Mouse (Mus musculus) embryo, embryonic 11.5 days (tissue): ENCODE measurements at regions not wholly inside any gene's neighbourhood (a gene's known extent, or its start where the extent isn't known, plus 50 kb on each side); places are given as distances from the start of the nearest gene placed in this dataset.
A peak's percentile ranks its signal among the peaks of the same experiment; 100 is the strongest.

Experiments
- DNase-seq: peaks from one replicate; pipeline ENCODE4 v3.0.0-alpha.2; 2012; ENCODE audit warnings: low read depth, low spot score

DNA sequence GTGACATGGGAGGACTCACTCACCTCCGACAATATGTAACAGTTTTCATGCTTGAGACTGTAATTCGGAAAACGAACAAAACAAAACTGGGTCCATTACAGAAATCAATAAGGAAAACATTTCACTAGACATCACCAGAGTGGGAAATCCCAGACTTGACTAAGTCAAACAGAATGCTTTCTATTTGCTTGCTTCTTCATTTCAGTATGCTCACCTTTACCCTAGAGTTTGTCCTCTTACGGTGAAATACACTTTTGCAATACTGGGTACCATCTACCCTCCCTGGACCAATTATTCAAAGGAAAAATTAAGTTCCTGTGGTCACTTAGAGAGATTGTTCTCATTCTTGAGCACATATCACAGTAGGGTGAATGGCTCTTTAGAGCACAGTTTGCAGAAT, 613.4 kb upstream of the 4930412O13Rik start:
- DNase-seq, result no peak

DNA sequence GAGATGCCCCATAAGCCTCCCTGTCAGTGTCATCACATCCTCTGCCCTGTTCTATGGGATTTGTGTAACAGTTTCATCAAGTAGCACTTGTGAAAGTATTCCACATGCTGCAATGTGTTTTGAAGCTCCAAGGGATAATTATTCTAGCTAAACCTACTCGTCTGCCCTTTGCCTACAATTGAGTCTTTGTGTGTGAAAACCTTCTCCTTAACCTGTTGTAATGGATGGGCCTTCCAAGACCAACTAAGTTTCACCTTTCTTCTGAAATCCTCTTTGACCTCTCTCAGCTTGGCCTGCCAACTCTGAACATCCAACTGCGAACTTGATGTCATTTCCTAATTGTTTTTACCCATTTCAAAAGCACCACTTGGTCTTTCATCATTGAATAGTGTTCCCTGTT, 597.6 kb upstream of the 4930412O13Rik start:
- no peak for DNase-seq

GRCm38 (mm10) chr2:9285800-9286199, 595.3 kb upstream of the 4930412O13Rik start:
- no peak for DNase-seq

DNA sequence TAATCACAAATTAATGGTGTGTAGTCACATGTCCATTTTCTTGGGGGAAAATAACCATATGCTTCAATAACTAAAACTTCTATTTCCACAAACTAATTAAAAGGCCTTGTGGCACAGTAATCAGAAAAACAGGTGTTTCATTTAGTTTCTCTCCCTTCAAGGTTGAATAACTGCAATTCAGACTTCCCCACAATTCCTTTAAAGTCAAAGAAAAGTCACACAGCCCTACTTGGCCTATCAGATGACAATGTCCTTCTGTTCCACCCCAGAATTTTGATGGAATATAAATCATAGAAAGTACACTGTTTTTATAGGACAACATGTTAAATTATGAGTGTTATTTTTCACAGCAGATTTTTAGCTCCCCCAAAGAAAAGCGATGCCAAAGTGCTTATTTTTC, 594.0 kb upstream of the 4930412O13Rik start:
- no peak for DNase-seq

DNA sequence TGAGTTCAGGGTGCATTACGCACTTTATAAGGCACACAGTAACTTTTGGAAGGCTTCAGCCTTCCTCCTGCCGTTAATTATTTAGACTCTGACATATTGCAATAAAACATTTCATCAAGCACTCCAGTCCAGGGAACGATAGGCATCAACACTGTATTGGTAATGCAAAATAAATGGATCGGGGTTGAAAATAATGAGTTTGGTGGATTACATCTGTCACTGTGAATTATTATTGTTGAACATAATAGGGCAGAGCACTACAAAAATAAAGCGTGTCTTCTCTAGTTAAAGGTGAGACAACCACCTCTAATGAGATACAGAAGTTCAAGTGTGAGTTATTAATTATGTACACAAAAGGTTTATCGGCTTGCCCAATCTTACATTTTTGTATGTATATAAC, 593.4 kb upstream of the 4930412O13Rik start:
- DNase-seq, result no peak

- no peak for DNase-seq
Observed at GRCm38 (mm10) chr2:9331630-9332352, 549.3 kb upstream of the 4930412O13Rik start.

- DNase-seq, result no peak
Observed at GRCm38 (mm10) chr2:9348982-9349381, 532.1 kb upstream of the 4930412O13Rik start.

DNA sequence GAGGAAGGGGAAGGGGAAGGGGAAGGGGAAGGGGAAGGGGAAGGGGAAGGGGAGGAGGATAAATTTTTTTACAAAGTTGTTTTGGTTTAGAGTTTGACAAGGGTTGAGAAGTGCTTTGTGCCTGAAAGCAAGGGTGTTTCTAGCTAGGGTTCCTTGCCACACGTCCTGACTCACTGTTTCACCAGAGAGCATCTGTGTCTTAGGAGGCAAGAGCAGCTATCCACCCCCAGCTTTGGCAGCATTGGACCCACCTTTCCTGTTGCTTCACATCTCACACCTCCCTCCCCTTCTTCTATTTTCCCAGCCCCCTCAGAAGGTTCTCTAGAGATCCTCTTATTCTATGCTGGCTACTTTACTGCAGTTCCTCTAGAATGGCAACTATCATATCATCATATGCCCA, 531.1 kb upstream of the 4930412O13Rik start:
- DNase-seq, result no peak

- no peak for DNase-seq
Observed at GRCm38 (mm10) chr2:9352190-9352589, 528.9 kb upstream of the 4930412O13Rik start.

DNA sequence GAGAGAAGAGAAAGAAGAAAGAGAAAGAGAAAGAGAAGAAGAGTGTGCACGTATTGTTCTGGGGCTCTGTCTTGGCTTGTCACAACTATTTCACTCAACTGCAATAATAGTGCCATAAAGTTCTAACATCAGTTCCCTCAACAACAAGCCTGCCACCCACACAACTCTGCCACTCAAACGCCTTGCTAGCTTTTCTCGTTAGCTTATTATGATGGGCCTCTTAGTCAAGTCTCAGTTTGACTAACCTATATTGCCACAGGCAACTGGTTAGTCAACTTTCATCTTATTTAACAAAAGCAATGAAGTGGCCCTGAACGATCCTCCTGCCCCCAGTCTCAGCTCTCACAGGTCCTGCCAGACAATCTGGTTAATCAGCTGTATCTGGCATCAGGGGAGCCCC, 521.0 kb upstream of the 4930412O13Rik start:
- DNase-seq, result no peak

DNA sequence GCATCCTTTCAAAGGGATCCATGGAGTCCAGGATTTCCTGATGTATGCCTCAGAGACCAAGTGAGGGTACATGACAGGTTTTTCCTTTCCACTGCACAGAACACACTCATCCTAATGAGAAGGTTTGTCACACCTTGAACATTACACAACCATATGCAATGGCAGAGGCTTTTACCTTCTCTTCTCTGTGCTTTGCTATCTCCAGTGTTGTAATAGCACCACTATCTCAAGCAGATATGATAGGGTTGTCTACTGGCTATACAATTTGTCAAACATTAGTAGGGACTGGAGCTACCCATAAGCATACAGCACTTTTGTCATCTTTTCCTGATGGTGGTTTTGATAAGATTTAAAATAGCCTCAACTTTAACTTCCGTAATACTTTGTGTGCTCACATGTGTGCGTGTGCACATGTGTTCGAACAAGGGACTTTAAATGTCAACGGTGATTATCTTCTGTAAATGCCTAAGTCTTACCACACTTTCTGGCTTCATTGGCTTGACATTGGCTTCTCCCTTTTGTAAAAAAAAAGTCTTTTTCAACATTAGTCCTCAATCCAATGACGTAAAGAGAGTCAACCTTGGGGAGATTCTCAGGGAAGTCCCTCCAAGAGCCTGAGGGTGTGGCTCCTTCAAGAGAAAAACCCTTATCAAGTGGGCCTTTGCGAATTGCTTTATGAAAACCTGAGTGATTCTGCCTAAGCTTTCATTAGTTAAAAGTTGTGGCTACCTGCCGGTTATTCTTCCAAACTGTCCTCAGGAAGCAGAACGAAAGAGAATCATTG, 513.1 kb upstream of the 4930412O13Rik start:
- no peak for DNase-seq

DNA sequence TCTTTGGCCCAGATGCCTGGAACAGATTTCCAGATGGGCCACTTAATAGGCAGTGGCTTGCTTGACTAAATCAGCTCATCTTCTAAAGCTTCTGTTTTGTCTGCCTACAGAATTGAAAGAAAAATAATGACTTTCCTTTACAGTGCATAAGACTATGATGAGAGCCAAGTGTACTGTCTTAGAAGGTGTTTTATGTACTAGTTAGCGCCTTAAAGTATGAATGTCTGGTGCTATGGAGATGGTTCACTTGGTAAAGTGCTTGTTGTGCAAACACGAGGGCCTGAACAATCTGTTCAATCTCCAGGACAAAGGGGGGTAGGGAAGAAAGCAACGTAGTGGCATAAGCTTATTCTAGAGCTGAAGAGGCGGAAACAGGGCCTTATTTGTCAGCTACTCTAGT, 511.5 kb upstream of the 4930412O13Rik start:
- no peak for DNase-seq

DNA sequence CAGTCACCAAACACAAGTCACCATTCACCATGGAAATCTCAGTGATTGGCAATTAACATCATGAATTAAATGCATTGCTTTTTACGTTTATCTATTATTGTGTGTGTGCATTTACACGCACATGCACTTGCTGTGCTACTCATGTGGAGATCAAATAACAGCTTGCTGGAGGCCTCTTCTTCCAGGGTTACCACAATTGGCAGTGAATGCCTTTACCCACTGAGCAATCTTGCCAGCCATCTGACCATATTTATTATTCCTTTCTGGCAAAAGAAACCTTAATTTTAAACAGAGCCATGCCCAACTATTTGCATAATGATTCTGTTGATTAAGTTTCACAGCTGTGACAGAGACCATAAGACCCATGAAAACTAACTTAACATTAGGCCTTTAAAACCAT, 494.5 kb upstream of the 4930412O13Rik start:
- no peak for DNase-seq

GRCm38 (mm10) chr2:9388058-9388457, 493.0 kb upstream of the 4930412O13Rik start:
- no peak for DNase-seq

DNA sequence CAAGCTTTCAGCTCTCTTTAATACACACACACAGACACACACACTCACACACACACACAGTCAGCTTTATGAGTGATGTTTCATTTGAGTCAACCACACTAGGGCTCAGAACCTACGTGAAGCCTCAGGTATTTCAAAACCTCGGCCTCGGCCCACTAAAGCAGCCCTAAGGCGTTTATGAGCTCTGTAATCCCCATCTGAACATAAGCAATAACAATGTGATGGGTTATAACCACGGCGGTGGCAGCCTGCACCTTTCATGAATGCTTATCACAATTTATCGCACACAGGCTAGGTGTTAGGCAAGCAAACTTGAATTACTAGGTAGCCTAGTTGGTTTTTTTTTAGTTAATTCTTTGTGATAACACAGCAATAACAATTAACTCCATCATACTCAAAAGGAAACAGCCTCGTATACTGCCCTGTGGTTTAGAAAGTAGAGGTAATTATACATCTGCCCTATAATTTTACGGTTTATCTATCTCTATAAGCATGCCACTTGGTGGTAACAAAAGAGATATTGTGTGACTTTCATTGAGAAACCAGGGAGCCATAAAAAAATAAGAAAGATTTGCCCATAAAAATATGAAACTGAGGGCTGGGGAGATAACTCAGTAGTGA, 485.6 kb upstream of the 4930412O13Rik start:
- no peak for DNase-seq

- no peak for DNase-seq
Observed at GRCm38 (mm10) chr2:9401461-9401860, 479.6 kb upstream of the 4930412O13Rik start.

DNA sequence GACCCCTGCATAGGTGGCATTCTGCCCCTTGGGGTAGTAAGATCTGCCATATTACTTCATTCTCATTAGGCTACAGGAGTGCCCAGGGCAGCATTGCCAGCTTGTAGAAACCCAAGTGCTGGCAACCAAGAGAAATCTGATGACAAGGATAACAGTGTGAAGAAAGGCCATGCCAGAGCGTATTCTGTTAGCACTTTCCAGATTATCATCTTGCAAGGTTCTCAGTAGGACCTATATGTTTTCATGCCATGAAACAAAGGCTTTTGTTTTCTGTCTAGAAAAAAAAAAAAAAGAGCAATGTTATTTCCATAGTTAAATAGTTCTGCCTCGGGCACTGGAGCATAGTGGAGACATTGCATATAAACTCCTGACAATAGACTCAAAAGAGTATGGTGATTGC, 478.8 kb upstream of the 4930412O13Rik start:
- DNase-seq, result no peak

GRCm38 (mm10) chr2:9409075-9409474, 472.0 kb upstream of the 4930412O13Rik start:
- peak; percentile 17 for DNase-seq

- DNase-seq, result no peak
Observed at GRCm38 (mm10) chr2:9422686-9423085, 458.4 kb upstream of the 4930412O13Rik start.

DNA sequence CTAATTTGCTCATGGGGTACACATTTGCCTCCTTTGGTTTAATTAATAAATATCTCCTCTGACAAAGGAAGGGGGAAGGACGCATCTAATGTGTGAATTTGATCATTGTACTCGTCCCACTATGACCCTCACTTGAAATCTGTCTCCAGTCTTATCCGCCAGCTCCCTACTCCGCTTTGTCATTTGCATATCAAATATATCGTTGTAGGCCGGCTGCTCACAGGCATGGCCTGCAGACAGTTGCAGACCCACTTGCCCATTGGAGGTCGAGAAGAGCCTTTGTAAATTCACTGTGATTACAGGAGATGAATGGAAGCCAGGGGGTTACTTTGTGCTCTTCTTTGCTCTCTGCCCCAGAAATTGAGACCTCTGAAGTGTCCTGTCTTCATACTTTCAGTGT, 457.5 kb upstream of the 4930412O13Rik start:
- DNase-seq, result no peak

- no peak for DNase-seq
Observed at GRCm38 (mm10) chr2:9433110-9433940, 447.7 kb upstream of the 4930412O13Rik start.
